Mouse (Mus musculus) ES-E14 (cell line): Measurements from ENCODE around the gene Fbxl17. TPM values are rescaled to one million over a fixed set of nuclear protein-coding genes. Genes with fewer than 3 reads are reported as not detected.

Source experiments
- DNase-seq: peaks from one replicate; pipeline ENCODE4 v3.0.0-alpha.2; 2013; ENCODE audit warnings: low read depth, low spot score
- H3K27ac ChIP-seq: 2 replicates; pipeline ENCODE4 v1.5.1; 2012; ENCODE audit warnings: low read depth, mild to moderate bottlenecking, low read length, moderate library complexity, mixed read lengths; ENCODE audit not compliant: poor library complexity, insufficient read depth, severe bottlenecking
- H3K36me3 ChIP-seq: 2 replicates; pipeline ENCODE4 v1.6.1; 2012; ENCODE audit warnings: mild to moderate bottlenecking, low read length, moderate library complexity, mixed read lengths; ENCODE audit not compliant: control insufficient read depth, poor library complexity, insufficient read depth, severe bottlenecking
- H3K4me1 ChIP-seq, 2 experiments: fragments of 150-350 bp in 1 of 2; sonication (generic) in 1 of 2; 2 replicates each; pipeline ENCODE4 v1.6.1; 2012; ENCODE audit warnings: low read length in 2 of 2, mild to moderate bottlenecking in 1 of 2, mixed read lengths in 1 of 2; ENCODE audit not compliant: control insufficient read depth in 2 of 2, insufficient read depth in 2 of 2, poor library complexity in 1 of 2
- H3K4me3 ChIP-seq, 2 experiments: fragments of 150-350 bp in 1 of 2; sonication (generic) in 1 of 2; 2 replicates each; pipeline ENCODE4 v1.5.1; 2012; ENCODE audit warnings: low read length in 2 of 2, low read depth in 1 of 2, mild to moderate bottlenecking in 1 of 2, mixed read lengths in 1 of 2; ENCODE audit not compliant: insufficient read depth in 1 of 2, poor library complexity in 1 of 2, severe bottlenecking in 1 of 2
- H3K9ac ChIP-seq: 2 replicates; pipeline ENCODE4 v1.6.1; 2012; ENCODE audit warnings: low read depth, mild to moderate bottlenecking, low read length, mixed read lengths; ENCODE audit not compliant: poor library complexity, insufficient read depth, severe bottlenecking
- H3K9me3 ChIP-seq: fragments of 150-350 bp; sonication (generic); 2 replicates; pipeline ENCODE4 v1.6.1; 2012; ENCODE audit warnings: low read depth, mild to moderate bottlenecking, low read length; ENCODE audit not compliant: control insufficient read depth, insufficient read depth
- CHD2 ChIP-seq: IDR thresholded peaks from 2 replicates; pipeline ENCODE4 v1.6.1; 2014; ENCODE audit warnings: mild to moderate bottlenecking, low read depth, low read length, inconsistent platforms
- HCFC1 ChIP-seq: IDR thresholded peaks from 2 replicates; pipeline ENCODE4 v1.6.1; 2012; ENCODE audit warnings: low read length, inconsistent platforms, borderline replicate concordance; ENCODE audit not compliant: insufficient read depth
- MAFK ChIP-seq: IDR thresholded peaks from 2 replicates; pipeline ENCODE4 v1.6.1; 2014; ENCODE audit warnings: mild to moderate bottlenecking, low read depth, low read length, inconsistent platforms; ENCODE audit not compliant: insufficient read depth
- ZC3H11A ChIP-seq: IDR thresholded peaks from 2 replicates; pipeline ENCODE4 v1.6.1; 2012; ENCODE audit warnings: low read depth, mild to moderate bottlenecking, inconsistent platforms, low read length, borderline replicate concordance
- ZNF384 ChIP-seq: IDR thresholded peaks from 2 replicates; pipeline ENCODE4 v1.6.1; 2012; ENCODE audit warnings: low read depth, low read length, inconsistent platforms
- in situ Hi-C, 2 experiments: fragments of 600-800 bp; cut with MboI; formaldehyde crosslinking; loops; one replicate each; pipeline ENCODE4 v1.15.1; 2025; ENCODE audit warnings: low sequenced_read_pairs in 2 of 2, inconsistent platforms in 1 of 2; ENCODE audit not compliant: unreplicated experiment in 2 of 2
- total RNA-seq: library from RNA; depleted of rRNA; stranded (reverse); fragments of 300-350 nt; gene quantifications from 2 replicates; pipeline ENCODE4 v1.2.3, GENCODE M21; 2012

Gene Fbxl17
- total RNA-seq, 1 experiment = 5.6 TPM

DNA sequence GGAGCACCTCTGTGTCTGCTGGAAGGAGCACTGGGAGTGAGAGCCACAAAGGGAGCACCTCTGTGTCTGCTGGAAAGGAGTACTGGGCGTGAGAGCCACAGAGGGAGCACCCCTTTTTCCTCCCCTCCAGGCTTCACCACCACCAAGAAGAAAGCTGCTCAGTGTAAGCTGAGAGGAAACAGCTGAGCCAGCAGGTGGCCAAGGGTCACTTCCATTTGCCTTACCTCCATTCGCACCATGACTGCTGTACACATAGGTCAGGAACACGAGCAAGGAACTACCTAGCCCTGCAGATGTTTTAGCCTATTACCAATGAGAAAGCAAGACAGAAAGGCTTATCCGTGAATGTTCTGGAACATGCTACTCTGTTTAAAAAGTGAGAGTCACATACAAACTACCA is 10.3 kb downstream of the Fbxl17 start:
- H3K4me1 ChIP-seq = peaks cover 0 to 4% of the 10 kb centered on the region in 2 experiments; a peak in 2 of 4 replicates
- no peak overlapping the region for H3K27ac ChIP-seq
- no peak for TF ChIP-seq CHD2
- no peak for TF ChIP-seq HCFC1
- no peak for TF ChIP-seq MAFK
- no peak for TF ChIP-seq ZC3H11A
- no peak for TF ChIP-seq ZNF384
- no peak overlapping the region for H3K4me3 ChIP-seq
- no peaks in the 10 kb centered on the region for H3K9me3 ChIP-seq
- in situ Hi-C loops = no loop called here
- no peak for DNase-seq
- H3K36me3 ChIP-seq = no peaks in the 10 kb centered on the region
- no peak overlapping the region for H3K9ac ChIP-seq

DNA sequence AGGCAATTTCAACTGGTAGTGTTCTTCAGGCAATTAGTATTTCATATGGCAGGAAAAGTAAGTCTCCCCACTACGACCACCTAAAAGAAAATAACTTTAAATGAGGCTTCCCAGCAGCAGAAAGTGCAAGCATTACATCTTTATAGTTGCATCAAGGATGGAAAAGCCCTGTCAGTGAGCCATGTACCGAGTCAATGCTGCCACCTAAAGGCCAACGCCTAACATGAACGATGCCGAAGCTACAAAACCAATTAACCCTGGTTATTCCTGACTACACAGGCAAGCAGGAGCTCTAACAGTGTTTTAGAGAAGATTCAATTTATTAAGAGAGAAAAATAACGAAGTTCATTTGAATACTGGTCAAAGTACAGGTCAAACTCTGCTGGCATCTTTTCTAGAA is 32.0 kb downstream of the Fbxl17 start:
- Histone ChIP-seq H3K4me3 (no peak overlapping the region), H3K4me1 (no peaks in the 10 kb centered on the region), H3K27ac (no peak overlapping the region), H3K36me3 (no peaks in the 10 kb centered on the region), H3K9me3 (no peaks in the 10 kb centered on the region), H3K9ac (no peak overlapping the region)
- peak; percentile 19 for DNase-seq
- no peak for TF ChIP-seq CHD2
- TF ChIP-seq ZNF384 = no peak
- TF ChIP-seq HCFC1 = no peak
- TF ChIP-seq ZC3H11A = peak; percentile 22; the same call in 1 of the 2 replicates
- in situ Hi-C loops = no loop called here

DNA sequence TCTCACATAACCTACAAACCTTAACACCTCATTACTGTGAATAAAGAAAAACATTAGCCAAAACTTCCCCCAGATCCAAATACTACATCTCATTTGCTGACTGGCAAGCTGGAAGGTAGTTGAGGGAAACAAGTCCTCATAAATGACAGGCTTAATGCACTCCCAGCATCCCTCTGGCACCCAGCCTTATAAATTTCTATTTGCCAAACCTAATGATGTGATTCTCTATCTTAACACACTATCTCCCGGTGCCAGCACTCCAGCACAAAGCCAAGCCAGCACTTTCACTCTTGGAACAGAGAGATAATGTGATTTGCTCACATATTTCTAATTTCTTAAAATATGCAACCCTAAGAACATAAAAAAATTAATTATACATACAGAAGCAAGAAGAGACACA is 34.6 kb downstream of the Fbxl17 start:
- in situ Hi-C loops = no loop called here

DNA sequence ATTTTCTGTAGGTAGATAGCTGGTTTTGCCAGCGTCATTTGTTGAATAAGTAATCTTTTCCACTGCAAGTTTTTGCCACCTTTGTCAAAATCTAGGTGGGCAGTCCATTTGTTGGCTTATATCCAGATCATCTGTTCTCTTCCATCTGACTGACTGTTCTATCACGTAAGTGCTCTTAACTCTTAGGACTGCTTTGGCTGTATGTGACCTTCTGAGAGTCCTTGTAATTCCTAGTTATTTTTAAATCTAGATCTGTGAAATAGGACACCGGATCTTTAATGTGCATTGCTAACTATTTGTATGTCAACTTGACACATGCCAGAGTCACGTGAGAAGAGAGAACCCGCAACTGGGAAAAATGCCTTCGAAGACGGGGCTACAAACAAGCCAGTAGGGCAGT is 37.3 kb downstream of the Fbxl17 start:
- Histone ChIP-seq H3K9ac (no peak overlapping the region), H3K4me3 (no peak overlapping the region), H3K27ac (no peak overlapping the region), H3K9me3 (no peaks in the 10 kb centered on the region), H3K4me1 (no peaks in the 10 kb centered on the region), H3K36me3 (no peaks in the 10 kb centered on the region)
- TF ChIP-seq MAFK (no peak), HCFC1 (no peak), ZNF384 (no peak), CHD2 (no peak), ZC3H11A (no peak)
- DNase-seq = no peak
- in situ Hi-C loops = no loop called here

More for the DNA sequence above, 34.6 kb downstream of the Fbxl17 start:
- Histone ChIP-seq H3K9ac (no peak overlapping the region), H3K9me3 (no peaks in the 10 kb centered on the region), H3K4me1 (no peaks in the 10 kb centered on the region), H3K27ac (no peak overlapping the region), H3K4me3 (no peak overlapping the region), H3K36me3 (no peaks in the 10 kb centered on the region)
- no peak for DNase-seq
- TF ChIP-seq HCFC1 (no peak), CHD2 (no peak), ZC3H11A (no peak), MAFK (no peak), ZNF384 (no peak)
